Mouse (Mus musculus) neutrophil, adult 5-6 weeks (primary cell): ENCODE measurements around the gene Ccdc71. TPM values are rescaled to one million over a fixed set of nuclear protein-coding genes. Genes with fewer than 3 reads are reported as not detected.

Experiments
- ATAC-seq: fragments of 151-379, 151-347 bp; 2 replicates; pipeline ENCODE4 v1.8.0; 2017; ENCODE audit warnings: mild to moderate bottlenecking, moderate TSS enrichment; ENCODE audit not compliant: insufficient number of reproducible peaks, poor library complexity, low FRiP score, severe bottlenecking; ENCODE audit errors: extremely low read depth
- total RNA-seq: library from RNA; stranded (forward); fragments of 200-1000 nt; gene quantifications from 2 replicates; pipeline ENCODE4 v1.2.3, GENCODE M21; 2017

The Ccdc71 gene
- total RNA-seq, 1 experiment from 2014 or later: 15.7 TPM

- ATAC-seq: no peak
Measured at GRCm38 (mm10) chr9:108485301-108485875, 25.1 kb downstream of the Ccdc71 start.

- no peak for ATAC-seq
Measured at GRCm38 (mm10) chr9:108486973-108487530, 26.7 kb downstream of the Ccdc71 start.

GRCm38 (mm10) chr9:108488403-108488802, 28.1 kb downstream of the Ccdc71 start:
- ATAC-seq: no peak

- ATAC-seq: no peak
Measured at GRCm38 (mm10) chr9:108489215-108489614, 28.9 kb downstream of the Ccdc71 start.

- no peak for ATAC-seq
Measured at GRCm38 (mm10) chr9:108489702-108490558, 29.6 kb downstream of the Ccdc71 start.

GRCm38 (mm10) chr9:108490559-108491285, 30.4 kb downstream of the Ccdc71 start, which contains the start of gene Usp19:
Usp19 (plus strand) TSS chr9:108490602.
- ATAC-seq: peak; percentile 89

GRCm38 (mm10) chr9:108491286-108491580, 30.9 kb downstream of the Ccdc71 start:
- ATAC-seq: no peak

DNA sequence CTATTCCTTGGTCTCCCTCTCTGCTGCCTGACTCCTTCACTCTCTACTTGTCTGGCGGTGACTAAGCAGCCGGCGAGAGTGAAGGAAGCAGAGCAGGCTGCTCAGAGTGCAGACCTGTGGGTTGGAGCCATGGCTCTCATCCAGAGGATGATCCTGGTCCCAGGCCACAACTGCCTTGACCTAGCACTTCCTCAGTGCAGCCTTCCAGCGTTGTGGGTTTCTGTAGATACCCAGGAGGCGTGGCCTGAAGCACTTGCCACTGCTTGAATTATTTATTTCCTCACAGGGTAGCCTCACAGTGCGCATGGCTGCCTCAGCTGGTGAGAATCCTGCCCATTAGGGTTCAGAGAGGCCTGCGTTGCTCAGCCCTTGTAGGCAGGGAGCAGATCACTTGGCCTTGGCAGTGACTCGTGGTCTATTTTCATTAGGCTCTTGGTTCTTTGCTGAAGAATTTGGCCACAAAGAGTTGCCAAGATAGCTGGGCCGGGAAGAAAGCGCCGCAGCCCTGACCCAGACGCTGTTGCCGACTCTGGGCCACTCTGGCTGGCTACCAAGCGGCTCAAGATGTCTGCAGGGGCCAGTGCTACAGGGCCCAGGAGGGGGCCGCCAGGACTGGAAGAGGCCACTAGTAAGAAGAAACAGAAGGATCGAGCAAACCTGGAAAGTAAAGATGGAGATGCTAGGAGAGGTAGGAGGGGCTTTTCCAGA, 31.9 kb downstream of the Ccdc71 start:
- ATAC-seq: 0 out of 2 replicates have a peak, but pooled peaks have one; percentile 2

GRCm38 (mm10) chr9:108493246-108493645, 32.9 kb downstream of the Ccdc71 start:
- ATAC-seq: no peak

GRCm38 (mm10) chr9:108494146-108494825, 34.0 kb downstream of the Ccdc71 start:
- ATAC-seq: no peak

DNA sequence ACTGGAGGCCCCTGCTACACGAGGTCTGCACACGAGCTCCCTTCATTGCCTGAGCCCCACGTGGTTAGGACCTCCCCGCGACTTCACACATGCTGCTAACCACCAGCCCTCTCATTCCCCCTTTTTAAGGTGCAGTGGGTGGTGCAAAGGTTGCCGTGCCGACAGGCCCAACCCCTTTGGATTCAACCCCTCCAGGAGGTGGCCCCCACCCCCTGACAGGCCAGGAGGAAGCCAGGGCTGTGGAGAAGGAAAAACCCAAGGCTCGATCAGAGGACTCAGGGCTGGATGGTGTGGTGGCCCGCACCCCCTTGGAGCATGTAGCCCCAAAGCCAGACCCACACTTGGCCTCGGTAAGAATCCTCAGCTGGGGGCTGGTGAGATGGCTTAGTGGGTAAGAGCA, 34.6 kb downstream of the Ccdc71 start:
- ATAC-seq: no peak

DNA sequence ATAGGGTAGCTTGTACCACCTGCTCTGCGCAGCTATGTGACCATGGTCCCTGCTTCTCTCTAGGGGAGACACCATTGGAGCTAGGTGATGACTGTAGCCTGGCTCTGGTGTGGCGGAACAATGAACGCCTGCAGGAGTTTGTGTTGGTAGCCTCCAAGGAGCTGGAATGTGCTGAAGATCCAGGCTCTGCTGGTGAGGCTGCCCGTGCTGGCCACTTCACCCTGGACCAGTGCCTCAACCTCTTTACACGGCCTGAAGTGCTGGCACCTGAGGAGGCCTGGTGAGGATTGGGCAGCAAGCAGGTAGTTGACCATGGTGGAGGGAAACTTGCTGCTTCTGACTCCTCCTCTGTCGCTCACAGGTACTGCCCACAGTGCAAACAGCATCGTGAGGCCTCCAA, 38.9 kb downstream of the Ccdc71 start:
- ATAC-seq: no peak

- no peak for ATAC-seq
Measured at GRCm38 (mm10) chr9:108499943-108500342, 39.6 kb downstream of the Ccdc71 start.

GRCm38 (mm10) chr9:108506901-108507300, 46.6 kb downstream of the Ccdc71 start:
- no peak for ATAC-seq

GRCm38 (mm10) chr9:108507619-108508434, 47.5 kb downstream of the Ccdc71 start, which contains the start of gene Qars:
Qars (plus strand) TSS chr9:108507706.
- ATAC-seq: peak; percentile 98

DNA sequence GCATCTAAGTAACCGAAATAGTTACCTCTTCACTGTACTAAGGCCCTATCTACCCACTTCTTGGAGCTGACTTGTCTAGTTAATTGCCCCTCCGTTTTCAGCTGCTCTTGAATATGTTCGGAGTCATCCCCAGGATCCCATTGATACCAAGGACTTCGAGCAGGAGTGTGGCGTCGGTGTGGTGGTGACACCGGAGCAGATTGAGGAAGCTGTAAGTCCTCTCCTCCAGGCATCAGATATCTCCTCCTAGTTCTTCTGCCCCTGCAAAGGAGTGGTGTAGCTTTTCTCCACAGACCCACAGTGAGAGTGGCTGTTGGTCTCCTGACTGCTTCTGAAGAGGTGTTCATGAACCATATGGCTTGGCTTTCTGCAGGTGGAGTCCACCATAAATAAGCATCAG, 48.4 kb downstream of the Ccdc71 start:
- no peak for ATAC-seq
